Mouse (Mus musculus): ENCODE measurements around the gene Olfr625-ps1. TPM values are rescaled to one million over a fixed set of nuclear protein-coding genes. Genes with fewer than 3 reads are reported as not detected.
"Not testable (repeated sequence)": the region's sequence is repeated elsewhere in the genome, so short reads cannot be mapped to it uniquely, and the experiment has no call there.

Gene Olfr625-ps1
- total RNA-seq (2021), result not detected

DNA sequence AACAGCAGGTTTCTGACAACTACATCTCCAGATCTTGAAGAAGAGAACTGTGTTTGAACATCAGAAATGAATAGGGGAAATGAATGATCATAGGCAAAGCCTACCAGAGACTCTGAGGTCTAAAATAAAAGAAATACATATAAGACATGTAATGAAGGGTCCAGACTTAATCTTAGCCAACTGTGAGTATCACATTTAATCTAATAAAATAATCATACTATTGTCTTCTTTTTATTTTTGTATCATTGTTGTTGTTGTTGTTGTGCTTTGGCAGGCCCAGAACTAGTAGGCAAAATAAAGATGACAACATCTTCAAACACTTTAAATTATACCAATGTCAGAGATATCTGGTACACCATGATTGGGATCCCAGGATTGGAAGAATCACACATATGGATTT is at the start of gene Olfr625-ps1:
TSS of gene Olfr625-ps1 (plus strand) at position 301 of the 400 bp plus-strand sequence.
- intact Hi-C loops (cut with DNase I), result no loop called here
- DNase-seq, result no peak

DNA sequence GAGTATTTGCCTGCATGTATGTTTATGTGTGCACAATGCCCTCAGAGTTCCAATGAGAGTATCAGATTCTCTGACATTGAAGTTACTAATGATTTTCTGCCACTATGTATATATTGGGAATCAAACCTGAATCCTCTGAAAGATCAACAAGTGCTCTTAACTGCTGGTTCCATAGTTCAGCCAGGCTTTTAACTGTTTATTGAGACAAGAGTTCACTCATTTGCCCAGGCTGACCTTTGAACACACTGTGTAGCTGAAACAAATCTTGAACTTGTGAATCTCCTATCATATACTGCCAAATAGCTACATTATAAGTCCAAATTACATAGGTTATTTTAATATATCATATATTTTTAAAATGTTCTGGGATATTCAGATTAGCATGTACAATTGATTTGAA is 45.7 kb upstream of the Olfr625-ps1 start:
- no peak for DNase-seq
- intact Hi-C loops (cut with DNase I), result no loop called here

DNA sequence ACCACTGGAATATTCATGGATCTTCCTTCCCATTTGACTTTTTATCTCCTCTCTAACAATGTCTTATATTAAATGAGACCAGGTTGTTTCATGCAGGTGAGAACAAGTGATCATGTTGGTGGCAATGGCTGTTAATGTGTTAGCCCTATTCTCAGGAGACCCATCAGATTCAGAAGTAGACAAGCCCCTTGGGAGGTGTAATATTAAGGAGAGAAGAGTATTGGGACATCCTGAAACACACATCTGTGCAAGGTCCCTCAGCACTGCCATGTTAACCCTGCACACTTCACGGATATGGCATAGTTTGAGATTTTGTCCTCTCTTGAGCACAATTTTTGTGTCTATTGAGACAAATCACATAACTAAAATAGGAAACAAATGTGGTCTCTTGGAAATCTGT is 39.9 kb upstream of the Olfr625-ps1 start, which contains the start of gene Olfr622:
TSS of gene Olfr622 (minus strand) at position 101 of the 400 bp plus-strand sequence.
- intact Hi-C loops (cut with DNase I), result no loop called here
- no peak for DNase-seq

DNA sequence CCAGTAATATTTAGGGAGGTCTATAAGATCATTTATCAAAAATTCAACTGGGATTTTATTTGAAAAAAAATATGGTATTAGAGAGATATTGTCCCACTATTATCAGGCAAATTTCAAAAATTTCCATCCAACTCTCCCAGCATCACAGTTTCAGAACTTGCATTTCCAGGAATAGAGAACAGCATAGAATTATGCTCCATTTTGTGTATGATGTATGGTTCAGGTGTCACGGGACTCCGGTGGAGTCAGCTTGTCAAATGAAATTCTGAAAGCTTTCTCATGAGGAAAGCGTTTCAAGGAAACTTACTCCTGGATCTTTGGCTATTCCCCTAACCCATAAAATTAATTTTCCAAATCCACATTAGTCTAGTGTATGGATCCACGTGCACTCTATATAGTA is 38.5 kb upstream of the Olfr625-ps1 start:
- no peak for DNase-seq
- intact Hi-C loops (cut with DNase I), result no loop called here

DNA sequence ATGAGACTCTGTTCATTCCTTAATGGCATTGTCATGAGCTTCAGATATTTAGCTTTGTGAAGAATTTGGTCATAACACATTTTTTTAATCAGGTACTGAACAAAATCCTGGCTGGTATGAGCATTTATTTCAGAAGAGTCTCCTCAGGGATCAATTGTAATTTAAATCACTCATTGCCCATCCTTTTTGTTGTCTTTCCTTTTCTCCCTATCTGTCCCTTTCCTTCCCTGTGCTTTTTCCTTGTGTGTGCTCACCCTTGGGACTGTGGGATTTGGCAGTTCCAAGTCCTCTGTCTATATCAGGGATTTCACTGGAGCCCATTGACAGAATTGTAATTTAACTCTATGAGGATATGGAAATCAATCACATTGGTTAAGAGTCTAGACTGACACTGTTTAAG is 18.9 kb upstream of the Olfr625-ps1 start, which contains the start of gene Olfr623:
TSS of gene Olfr623 (minus strand) at position 101 of the 400 bp plus-strand sequence.
- intact Hi-C loops (cut with DNase I), result no loop called here
- no peak for DNase-seq

DNA sequence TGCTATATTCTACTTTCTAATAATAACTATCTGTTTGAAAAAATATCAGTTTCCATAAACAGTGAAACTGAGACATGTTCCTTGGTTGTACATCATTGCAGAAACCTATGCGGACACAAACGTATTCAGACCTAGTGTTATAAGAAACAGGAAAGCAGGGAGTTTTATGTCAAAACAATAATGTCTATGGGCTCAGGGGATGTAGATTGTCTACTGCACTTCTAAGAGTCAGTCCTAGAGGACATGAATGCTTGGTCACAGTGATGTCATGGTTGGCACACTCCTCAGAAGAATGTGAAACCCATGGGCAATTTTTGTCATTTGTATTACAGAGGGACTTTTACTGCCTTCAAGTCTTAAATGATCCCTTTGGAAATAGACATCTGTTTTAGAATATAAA is 11.4 kb upstream of the Olfr625-ps1 start, which contains the start of gene Olfr624:
TSS of gene Olfr624 (minus strand) at position 101 of the 400 bp plus-strand sequence.
- no peak for DNase-seq
- intact Hi-C loops (cut with DNase I), result no loop called here

DNA sequence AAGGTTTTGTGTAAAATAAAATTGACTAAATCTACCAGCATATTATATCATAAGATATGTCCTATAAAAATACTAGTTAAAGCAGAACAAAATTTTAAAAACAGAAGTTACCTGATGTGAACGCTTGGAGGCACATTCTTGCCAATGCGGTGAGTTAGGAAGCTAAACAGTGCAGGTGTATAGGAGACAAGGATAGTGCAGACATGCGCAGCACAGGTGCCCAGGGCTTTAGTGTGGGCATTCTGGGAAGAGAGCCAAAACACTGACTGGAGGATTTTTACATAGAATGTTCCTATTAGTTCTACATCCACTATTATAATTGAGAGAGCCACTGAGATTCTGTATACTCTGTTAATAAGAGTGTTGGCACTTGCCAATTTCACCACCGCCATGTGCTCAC is 16.9 kb downstream of the Olfr625-ps1 start:
- intact Hi-C loops (cut with DNase I), result no loop called here

DNA sequence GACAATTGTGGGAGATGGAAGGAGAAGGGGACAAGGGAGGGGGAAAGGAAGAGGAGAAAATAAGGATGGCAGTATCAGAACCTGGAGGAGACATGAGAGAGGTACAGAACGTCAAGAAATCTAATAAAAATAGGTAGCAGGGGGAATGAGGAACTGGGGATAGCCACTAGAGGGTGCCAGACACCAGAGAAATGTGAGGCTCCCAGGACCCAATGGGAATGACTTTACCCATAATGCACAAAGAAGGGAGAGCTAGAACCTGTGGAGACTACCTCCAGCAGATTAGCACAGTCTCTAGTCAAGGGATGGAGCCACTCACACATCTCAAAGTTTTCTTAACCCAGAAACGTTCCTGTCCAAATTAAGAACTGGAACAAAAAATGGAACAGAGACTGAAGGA is 29.5 kb downstream of the Olfr625-ps1 start:
- intact Hi-C loops (cut with DNase I), result no loop called here
- peak in 1 of 2 experiments; percentile 1 for DNase-seq

More for the DNA sequence above, 16.9 kb downstream of the Olfr625-ps1 start:
- no peak for DNase-seq

DNA sequence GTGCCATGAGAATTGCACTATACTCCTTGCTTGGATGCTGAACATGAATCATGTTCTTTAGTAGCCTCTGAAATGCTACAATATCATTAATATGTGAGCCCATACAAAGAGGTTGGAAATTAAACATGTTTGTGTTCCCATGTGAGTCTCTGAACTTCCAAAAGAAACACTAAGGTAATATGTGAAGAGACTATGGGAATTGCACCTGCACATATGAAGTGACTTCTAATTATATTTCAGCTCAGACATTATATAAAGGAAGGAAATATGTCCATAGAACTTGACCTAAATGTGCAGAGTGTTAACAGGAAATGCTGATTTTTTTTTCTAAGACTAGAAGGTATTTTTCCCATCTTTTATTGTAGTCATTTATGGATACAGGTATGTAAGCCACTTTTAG is 31.9 kb downstream of the Olfr625-ps1 start, which contains the start of gene Olfr243:
TSS of gene Olfr243 (plus strand) at position 301 of the 400 bp plus-strand sequence.
- DNase-seq, result no peak
- intact Hi-C loops (cut with DNase I), result no loop called here

DNA sequence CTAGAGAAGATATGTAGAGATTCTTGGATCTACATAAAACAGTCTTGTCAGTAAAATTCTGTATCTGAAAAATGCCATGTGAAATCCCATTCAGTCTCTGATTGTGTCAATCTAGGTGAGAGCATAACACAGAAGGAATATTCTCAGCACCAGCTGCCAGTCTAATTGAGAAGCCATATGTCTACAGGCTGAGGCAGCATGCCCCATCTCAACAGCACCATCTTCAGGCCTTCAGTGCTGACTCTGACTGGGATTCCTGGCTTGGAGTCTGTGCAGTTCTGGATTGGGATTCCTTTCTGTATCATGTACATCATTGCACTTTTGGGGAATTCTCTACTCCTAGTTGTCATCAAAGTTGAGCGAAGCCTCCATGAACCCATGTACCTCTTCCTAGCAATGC is 33.9 kb downstream of the Olfr625-ps1 start:
- DNase-seq; intact Hi-C loops (cut with DNase I): not testable (repeated sequence)

DNA sequence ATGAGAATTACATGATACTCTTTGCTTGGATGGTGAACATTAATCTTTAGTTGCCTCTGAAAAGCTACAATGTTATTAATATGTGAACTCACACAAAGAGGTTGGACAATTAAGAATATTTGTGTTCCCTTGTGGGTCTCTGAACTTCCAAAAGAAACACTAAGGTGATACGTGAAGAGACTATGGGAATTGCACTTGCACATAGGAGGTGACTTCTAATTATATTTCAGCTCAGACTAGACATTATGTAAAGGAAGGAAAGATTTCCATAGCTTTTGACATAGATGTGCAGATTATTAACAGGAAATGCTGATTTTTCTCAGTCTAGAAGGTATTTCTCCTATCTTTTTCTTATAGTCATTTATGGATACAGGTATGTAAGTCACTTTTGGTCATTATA is 47.6 kb downstream of the Olfr625-ps1 start, which contains the start of gene Olfr628:
TSS of gene Olfr628 (plus strand) at position 301 of the 400 bp plus-strand sequence.
- DNase-seq, result no peak
- intact Hi-C loops (cut with DNase I), result no loop called here

Other genes starting within 250 kb of the Olfr625-ps1 start
- gene Olfr605, start 237.3 kb upstream of the Olfr625-ps1 start, total RNA-seq (2021), result not detected
- not detected for gene Olfr606, start 233.7 kb upstream of the Olfr625-ps1 start, total RNA-seq (2021)
- not detected for gene Olfr607, start 218.6 kb upstream of the Olfr625-ps1 start, total RNA-seq (2021)
- gene Olfr608, start 212.8 kb upstream of the Olfr625-ps1 start, total RNA-seq (2021), result under 1 TPM; 0.17 to 0.62 TPM
- not detected for gene Olfr609, start 184.7 kb upstream of the Olfr625-ps1 start, total RNA-seq (2021)
- not detected for gene Olfr610, start 170.6 kb upstream of the Olfr625-ps1 start, total RNA-seq (2021)
- gene Olfr611, start 161.9 kb upstream of the Olfr625-ps1 start, total RNA-seq (2021), result not detected
- not detected for gene Olfr612, start 140.0 kb upstream of the Olfr625-ps1 start, total RNA-seq (2021)
- not detected for gene Olfr613, start 134.6 kb upstream of the Olfr625-ps1 start, total RNA-seq (2021)
- not detected for gene Olfr615, start 126.6 kb upstream of the Olfr625-ps1 start, total RNA-seq (2021)
- gene Olfr616, start 113.6 kb upstream of the Olfr625-ps1 start, total RNA-seq (2021), result not detected
- gene Olfr617, start 109.7 kb upstream of the Olfr625-ps1 start, total RNA-seq (2021), result not detected
- not detected for gene Olfr618, start 92.6 kb upstream of the Olfr625-ps1 start, total RNA-seq (2021)
- gene Olfr619, start 82.1 kb upstream of the Olfr625-ps1 start, total RNA-seq (2021), result not detected
- not detected for gene Olfr620, start 70.2 kb upstream of the Olfr625-ps1 start, total RNA-seq (2021)
- not detected for gene Olfr622, start 40.0 kb upstream of the Olfr625-ps1 start, total RNA-seq (2021)
- not detected for gene Olfr623, start 19.0 kb upstream of the Olfr625-ps1 start, total RNA-seq (2021)
- not detected for gene Olfr624, start 11.5 kb upstream of the Olfr625-ps1 start, total RNA-seq (2021)
- not detected for gene Olfr243, start 32.0 kb downstream of the Olfr625-ps1 start, total RNA-seq (2021)
- gene Olfr628, start 47.7 kb downstream of the Olfr625-ps1 start, total RNA-seq (2021), result not detected
- not detected for gene Olfr629, start 62.2 kb downstream of the Olfr625-ps1 start, total RNA-seq (2021)
- gene Olfr630, start 74.6 kb downstream of the Olfr625-ps1 start, total RNA-seq (2021), result not detected
- not detected for gene Olfr69, start 88.9 kb downstream of the Olfr625-ps1 start, total RNA-seq (2021)
- gene Olfr68, start 97.0 kb downstream of the Olfr625-ps1 start, total RNA-seq (2021), result not detected
- not detected for gene Olfr67, start 109.1 kb downstream of the Olfr625-ps1 start, total RNA-seq (2021)
- gene Hbb-bt, start 131.3 kb downstream of the Olfr625-ps1 start, total RNA-seq (2021), result 1,000 to 10,000 TPM in 1 of 2 experiments, 100 to 1,000 TPM in 1; 560 to 1,219 TPM
- 1,000 to 10,000 TPM; 4,406 to 9,811 TPM for gene Hbb-bs, start 145.4 kb downstream of the Olfr625-ps1 start, total RNA-seq (2021)
- not detected for gene Hbb-bh2, start 157.8 kb downstream of the Olfr625-ps1 start, total RNA-seq (2021)
- gene Hbb-bh1, start 160.4 kb downstream of the Olfr625-ps1 start, total RNA-seq (2021), result not detected
- not detected for gene Hbb-y, start 170.5 kb downstream of the Olfr625-ps1 start, total RNA-seq (2021)
- not detected for gene Olfr66, start 203.5 kb downstream of the Olfr625-ps1 start, total RNA-seq (2021)
- not detected for gene Olfr64, start 211.8 kb downstream of the Olfr625-ps1 start, total RNA-seq (2021)
- gene Olfr65, start 220.8 kb downstream of the Olfr625-ps1 start, total RNA-seq (2021), result not detected
- gene Olfr631, start 246.1 kb downstream of the Olfr625-ps1 start, total RNA-seq (2021), result not detected